Mouse (Mus musculus): ENCODE measurements around the gene Gfy.

Gfy gene

DNA sequence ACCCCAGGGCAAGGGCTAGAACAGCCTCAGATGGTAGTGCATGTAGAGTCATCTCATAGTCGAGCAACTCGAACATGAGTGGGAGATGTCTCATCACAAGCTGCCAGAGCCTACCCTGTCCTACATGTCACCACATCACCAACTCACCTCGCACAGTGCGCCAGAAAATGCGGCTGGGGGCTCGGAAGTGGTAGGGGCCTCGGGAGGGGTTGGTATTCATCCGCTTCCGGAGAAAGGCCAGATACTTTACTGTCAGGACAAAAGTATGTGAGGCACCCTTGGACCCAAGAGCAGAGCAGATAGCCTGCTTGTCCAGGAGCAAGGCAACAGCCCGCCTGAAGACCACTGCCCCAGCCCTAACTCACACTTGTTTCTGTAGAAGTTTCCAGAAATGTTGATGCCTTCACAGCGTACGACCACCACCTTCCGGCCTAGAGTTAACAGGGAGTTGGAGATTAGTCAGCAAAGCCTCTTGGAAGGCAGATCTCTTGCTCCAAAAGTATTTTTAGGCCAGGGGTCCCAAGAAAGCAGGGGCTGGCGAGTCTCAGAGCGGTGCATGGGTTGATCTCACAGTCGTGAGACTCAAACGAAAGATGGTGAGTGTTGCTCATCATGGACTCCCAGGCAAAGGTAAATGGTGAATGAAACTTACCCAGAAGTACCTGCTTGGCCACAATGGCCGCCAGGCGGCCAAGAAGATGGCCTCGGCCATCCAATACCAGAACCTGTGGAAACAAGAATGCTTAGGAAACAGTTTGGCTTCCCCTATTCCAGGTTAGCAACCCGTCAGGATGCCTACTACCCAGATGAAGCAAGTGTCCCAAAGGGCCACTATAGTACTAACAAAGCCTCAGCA is 52.3 kb downstream of the Gfy start:
- no peak for DNase-seq (ENCODE audit: low spot score)

Measured in ovary, adult 18-20 months (tissue).